Mouse (Mus musculus) small intestine, adult 2 months (tissue): Measurements from ENCODE around the gene Kcnh6. TPM values are rescaled to one million over a fixed set of nuclear protein-coding genes. Genes with fewer than 3 reads are reported as not detected.
A peak's percentile ranks its signal among the peaks of the same experiment; 100 is the strongest.
"Not testable (repeated sequence)": the region's sequence is repeated elsewhere in the genome, so short reads cannot be mapped to it uniquely, and the experiment has no call there.

Experiments
- H3K27ac ChIP-seq: fragments of 200-500 bp; 2 replicates; pipeline ENCODE4 v1.5.1; 2012; ENCODE audit warnings: low read depth, low read length, control low read depth, inconsistent platforms; ENCODE audit not compliant: insufficient read depth
- H3K27me3 ChIP-seq: fragments of 200-500 bp; 2 replicates; pipeline ENCODE4 v1.6.1; 2012; ENCODE audit warnings: mild to moderate bottlenecking, moderate library complexity, low read length, inconsistent platforms; ENCODE audit not compliant: control insufficient read depth, insufficient read depth
- H3K36me3 ChIP-seq: fragments of 200-500 bp; 2 replicates; pipeline ENCODE4 v1.6.1; 2012; ENCODE audit warnings: mild to moderate bottlenecking, low read length, control low read depth, inconsistent platforms; ENCODE audit not compliant: control insufficient read depth, insufficient read depth
- H3K4me1 ChIP-seq: fragments of 200-500 bp; 2 replicates; pipeline ENCODE4 v1.6.1; 2012; ENCODE audit warnings: low read length, inconsistent platforms, mixed read lengths; ENCODE audit not compliant: control insufficient read depth, insufficient read depth, insufficient read length
- H3K4me3 ChIP-seq: fragments of 200-500 bp; 2 replicates; pipeline ENCODE4 v1.5.1; 2012; ENCODE audit warnings: low read depth, mild to moderate bottlenecking, control low read depth, inconsistent platforms, low read length, moderate library complexity
- CTCF ChIP-seq: fragments of 200-500 bp; IDR thresholded peaks from 2 replicates; pipeline ENCODE4 v1.5.1; 2012; ENCODE audit warnings: low read depth, mild to moderate bottlenecking, control low read depth, inconsistent platforms, low read length, moderate library complexity, mixed read lengths; ENCODE audit not compliant: insufficient replicate concordance, insufficient read length; ENCODE audit errors: extremely low read depth
- POLR2A ChIP-seq: fragments of 200-500 bp; IDR thresholded peaks from 2 replicates; pipeline ENCODE4 v1.6.1; 2012; ENCODE audit warnings: low read depth, mild to moderate bottlenecking, control low read depth, inconsistent platforms, low read length, moderate library complexity
- WGBS: fragments of 180-500 bp; shearing (Covaris S2); methylation state at CpG from one replicate; pipeline ENCODE4 v1.1.7; 2018; 5-methylcytosine and 5-hydroxymethylcytosine counted together
- polyA plus RNA-seq: library from polyadenylated mRNA; depleted of rRNA; stranded (reverse); fragments of >200 nt; gene quantifications from 2 replicates; pipeline ENCODE4 v1.2.3, GENCODE M21; 2012

Kcnh6 gene
- polyA plus RNA-seq, 1 experiment: 2.6 TPM

DNA sequence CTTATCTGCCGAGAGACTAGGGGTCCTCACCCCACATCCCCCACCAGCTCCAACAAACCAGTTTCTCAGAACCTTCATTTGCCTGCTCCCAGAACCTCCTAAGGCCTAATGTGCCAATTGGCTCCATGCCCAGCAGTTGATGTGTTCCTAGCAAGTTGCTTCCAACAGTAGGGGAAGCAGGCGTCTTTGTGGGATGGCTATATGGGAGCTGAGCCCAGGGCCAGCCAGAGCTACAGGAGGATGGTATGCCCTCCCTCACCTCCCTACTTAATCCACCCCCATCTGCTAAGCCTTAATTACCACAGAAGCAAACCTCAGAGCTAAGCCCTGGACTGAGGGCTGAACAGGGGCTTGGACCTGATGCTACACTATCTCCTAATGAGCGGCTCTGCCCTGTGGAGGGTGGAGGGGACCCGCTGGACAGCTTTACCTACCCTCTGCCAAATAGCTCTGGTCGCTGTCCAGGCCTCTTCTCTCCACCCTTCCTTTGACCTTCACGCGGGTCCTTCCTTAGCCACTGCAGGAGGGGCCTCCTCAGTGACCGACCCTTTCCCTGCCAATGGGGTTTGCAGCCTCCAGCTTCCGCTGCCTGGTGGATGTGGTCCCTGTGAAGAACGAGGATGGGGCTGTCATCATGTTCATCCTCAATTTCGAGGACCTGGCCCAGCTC, 5.8 kb downstream of the Kcnh6 start:
- TF ChIP-seq POLR2A: no peak
- TF ChIP-seq CTCF: no peak
- Histone ChIP-seq H3K27me3 (no peaks in the 10 kb centered on the region), H3K36me3 (no peaks in the 10 kb centered on the region), H3K27ac (no peak overlapping the region), H3K4me1 (no peaks in the 10 kb centered on the region), H3K4me3 (no peak overlapping the region)
- 52% methylated on average over 11 of the region's 11 CpGs for WGBS

DNA sequence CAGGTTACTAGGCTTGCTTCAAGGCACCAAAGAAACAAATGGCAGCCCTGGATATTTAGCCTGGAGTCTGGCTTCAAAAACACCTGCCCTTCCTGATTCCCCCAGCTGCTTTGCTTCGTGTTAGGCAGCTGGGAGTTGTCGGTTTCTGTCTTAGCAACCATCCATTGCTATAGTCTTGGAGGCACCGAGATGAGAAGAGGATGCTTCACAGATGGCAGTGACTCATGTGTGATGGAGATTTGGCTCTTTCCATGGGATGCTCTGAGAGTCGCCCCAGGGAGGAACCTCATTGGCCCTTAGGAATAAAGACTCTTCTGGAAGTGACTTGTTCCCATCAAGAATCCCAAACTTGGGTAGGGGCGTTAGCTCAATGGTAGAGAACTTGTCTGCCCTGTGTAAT, 8.5 kb downstream of the Kcnh6 start:
- peaks cover 8% of the 10 kb centered on the region for H3K27me3 ChIP-seq
- 65% methylated on average over 5 of the region's 5 CpGs for WGBS
- TF ChIP-seq POLR2A (no peak), CTCF (no peak)
- peaks cover 6% of the 10 kb centered on the region for H3K4me1 ChIP-seq
- H3K27ac ChIP-seq: no peak overlapping the region
- H3K4me3 ChIP-seq: no peak overlapping the region
- H3K36me3 ChIP-seq: no peaks in the 10 kb centered on the region

DNA sequence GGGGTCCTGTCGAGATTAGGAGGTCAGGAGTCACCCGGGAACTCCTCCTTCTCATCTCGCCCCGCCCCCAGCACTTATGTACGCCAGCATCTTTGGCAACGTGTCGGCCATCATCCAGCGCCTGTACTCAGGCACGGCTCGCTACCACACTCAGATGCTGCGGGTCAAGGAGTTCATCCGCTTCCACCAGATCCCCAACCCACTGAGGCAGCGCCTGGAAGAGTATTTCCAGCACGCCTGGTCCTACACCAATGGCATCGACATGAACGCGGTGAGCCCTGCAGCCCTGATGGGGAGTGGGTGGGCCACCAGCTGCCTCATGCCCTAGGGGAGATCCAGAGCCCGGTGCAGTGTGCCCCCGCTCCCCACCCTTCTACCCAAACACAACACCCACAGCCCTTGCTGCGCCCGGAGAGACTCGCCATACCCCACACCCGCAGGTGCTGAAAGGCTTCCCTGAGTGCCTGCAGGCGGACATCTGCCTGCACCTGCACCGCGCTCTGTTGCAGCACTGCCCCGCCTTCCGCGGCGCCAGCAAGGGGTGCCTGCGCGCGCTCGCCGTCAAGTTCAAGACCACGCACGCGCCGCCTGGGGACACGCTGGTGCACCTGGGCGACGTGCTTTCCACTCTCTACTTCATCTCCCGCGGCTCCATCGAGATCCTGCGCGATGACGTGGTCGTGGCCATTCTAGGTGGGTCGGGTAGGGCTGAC, 12.3 kb downstream of the Kcnh6 start:
- Histone ChIP-seq H3K4me3 (peak overlapping the region; percentile 27), H3K4me1 (peaks cover 6% of the 10 kb centered on the region), H3K27ac (no peak overlapping the region), H3K27me3 (peaks cover 8% of the 10 kb centered on the region), H3K36me3 (no peaks in the 10 kb centered on the region)
- 1% methylated on average over 50 of the region's 50 CpGs for WGBS
- no peak for TF ChIP-seq CTCF
- no peak for TF ChIP-seq POLR2A

DNA sequence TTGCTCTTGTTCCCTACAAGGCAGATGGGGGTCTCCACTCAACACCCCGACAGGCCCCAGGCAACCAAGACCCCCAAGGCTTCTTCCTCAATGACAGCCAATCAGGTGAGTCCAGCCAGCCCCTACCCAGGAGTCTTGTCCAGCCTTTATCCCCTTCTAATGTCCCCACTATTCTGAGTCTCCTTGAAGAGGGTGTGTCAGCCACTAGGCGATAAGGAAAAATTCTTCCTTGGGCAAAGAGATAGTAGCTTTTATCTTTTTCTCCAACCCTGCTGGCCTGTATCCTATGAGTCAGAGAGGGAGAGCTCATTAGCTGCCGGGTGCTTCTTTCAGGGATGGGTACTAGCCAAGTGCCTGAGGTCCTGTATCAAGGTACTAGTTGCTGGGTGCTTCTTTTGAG, 17.9 kb downstream of the Kcnh6 start:
- no peaks in the 10 kb centered on the region for H3K36me3 ChIP-seq
- no peaks in the 10 kb centered on the region; the same call in 1 of the 2 replicates for H3K27me3 ChIP-seq
- WGBS: 36% methylated on average over 3 of the region's 3 CpGs
- TF ChIP-seq POLR2A: no peak
- TF ChIP-seq CTCF: no peak
- H3K27ac ChIP-seq: no peak overlapping the region
- H3K4me3 ChIP-seq: no peak overlapping the region
- peaks cover 4% of the 10 kb centered on the region; the same call in 1 of the 2 replicates for H3K4me1 ChIP-seq

DNA sequence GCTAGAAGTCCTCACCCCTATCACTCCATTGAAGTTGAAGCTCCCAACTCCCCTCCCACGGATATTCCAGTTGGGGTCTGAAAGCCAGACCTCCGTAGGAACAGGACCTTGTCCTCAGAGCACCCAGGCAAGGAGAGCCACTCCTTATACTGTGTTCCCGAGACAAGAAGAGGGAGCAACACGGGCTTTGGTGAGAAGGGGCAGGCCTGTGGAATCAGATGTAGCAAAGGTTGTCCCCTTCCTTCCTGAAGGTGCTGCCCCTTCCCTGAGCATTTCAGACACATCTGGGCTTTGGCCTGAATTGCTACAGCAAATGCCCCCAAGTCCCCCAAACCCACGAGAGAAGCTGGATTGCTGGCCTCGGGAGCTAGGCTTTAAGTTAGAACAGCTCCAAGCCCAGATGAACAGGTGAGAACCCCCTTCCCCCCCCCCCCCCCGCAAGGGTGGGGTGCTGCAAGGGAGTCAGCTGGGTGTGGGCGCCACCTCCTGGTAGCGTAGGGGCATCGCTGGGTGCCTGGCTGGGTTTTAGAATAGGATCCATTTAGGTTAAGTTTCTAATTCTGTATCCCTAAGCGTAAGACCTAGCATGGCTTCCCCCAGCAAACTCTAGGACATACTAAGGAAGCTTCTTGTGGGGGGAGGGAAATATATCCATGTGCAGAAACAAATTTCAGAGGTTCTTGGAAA, 18.7 kb downstream of the Kcnh6 start:
- TF ChIP-seq POLR2A (no peak), CTCF (peak; percentile 79)
- WGBS: 17% methylated on average over 11 of the region's 11 CpGs
- H3K27ac ChIP-seq: no peak overlapping the region
- no peaks in the 10 kb centered on the region for H3K27me3 ChIP-seq
- H3K4me3 ChIP-seq: no peak overlapping the region
- no peaks in the 10 kb centered on the region for H3K36me3 ChIP-seq
- peaks cover 4% of the 10 kb centered on the region; the same call in 1 of the 2 replicates for H3K4me1 ChIP-seq

DNA sequence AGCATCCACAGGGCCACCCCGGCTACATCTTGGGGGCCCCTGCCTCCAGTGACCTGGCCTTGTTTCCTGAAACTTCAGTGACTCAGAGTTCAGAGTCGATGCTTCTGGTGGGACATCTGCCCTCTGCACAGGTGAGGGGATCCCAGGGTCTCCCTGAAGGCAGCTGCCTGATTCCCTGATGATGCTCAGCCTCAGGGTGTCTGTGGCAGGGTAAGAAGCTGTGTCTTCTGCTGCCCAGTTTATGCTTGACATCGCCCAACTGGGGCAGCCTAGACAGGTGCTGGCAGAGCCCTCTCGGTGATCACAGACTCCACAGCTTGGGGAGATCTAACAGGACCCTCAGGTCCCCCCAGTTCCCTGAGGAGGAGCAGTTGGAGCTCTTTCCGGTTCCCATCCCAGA, 19.7 kb downstream of the Kcnh6 start:
- Histone ChIP-seq H3K4me3 (no peak overlapping the region), H3K4me1 (peaks cover 4% of the 10 kb centered on the region; the same call in 1 of the 2 replicates), H3K36me3 (no peaks in the 10 kb centered on the region), H3K27me3 (no peaks in the 10 kb centered on the region), H3K27ac (no peak overlapping the region)
- TF ChIP-seq POLR2A (no peak), CTCF (no peak)
- WGBS: 93% methylated on average over 5 of the region's 5 CpGs

DNA sequence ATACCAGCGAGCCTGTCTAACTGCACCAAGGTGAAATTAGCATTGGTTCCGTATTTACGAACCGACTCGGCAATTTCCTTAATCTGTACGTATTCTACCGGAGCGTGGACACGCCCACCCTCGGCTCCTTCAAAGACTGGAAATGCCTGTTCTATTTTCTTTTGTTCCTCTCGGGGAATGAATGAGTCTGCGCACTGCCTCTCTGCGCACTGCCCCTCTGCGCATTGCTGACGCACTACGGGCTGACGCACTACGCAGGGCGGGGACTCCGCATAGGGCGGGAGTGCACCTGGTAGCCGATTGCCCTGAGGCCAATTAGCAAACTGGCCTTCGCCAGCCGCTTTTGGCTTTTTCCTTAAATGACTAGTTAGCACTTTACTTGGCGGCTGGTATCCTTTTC, 24.1 kb downstream of the Kcnh6 start:
- WGBS: 27% methylated on average over 14 of the region's 25 CpGs
- H3K27me3 ChIP-seq, H3K36me3 ChIP-seq, H3K4me1 ChIP-seq: not testable (repeated sequence)
- Histone ChIP-seq H3K4me3 (peak overlapping the region; percentile 57), H3K27ac (peak overlapping the region; percentile 67)
